Mouse (Mus musculus) activated CD4-positive, CD25-positive, alpha-beta regulatory T cell, adult 4 months (primary cell): Measurements from ENCODE around the gene Grm4. TPM values are rescaled to one million over a fixed set of nuclear protein-coding genes. Genes with fewer than 3 reads are reported as not detected.

Source experiments
- ATAC-seq: one replicate; pipeline ENCODE4 v1.8.0; 2017
- polyA plus RNA-seq, 2 experiments: library from polyadenylated mRNA; unstranded; fragments of 100-300 nt; shearing (Covaris generic); gene quantifications; one replicate each; pipeline ENCODE4 v1.2.1; 2017

The Grm4 gene
- polyA plus RNA-seq, 2 experiments from 2014 or later, result 0.18 TPM; not detected in 1

DNA sequence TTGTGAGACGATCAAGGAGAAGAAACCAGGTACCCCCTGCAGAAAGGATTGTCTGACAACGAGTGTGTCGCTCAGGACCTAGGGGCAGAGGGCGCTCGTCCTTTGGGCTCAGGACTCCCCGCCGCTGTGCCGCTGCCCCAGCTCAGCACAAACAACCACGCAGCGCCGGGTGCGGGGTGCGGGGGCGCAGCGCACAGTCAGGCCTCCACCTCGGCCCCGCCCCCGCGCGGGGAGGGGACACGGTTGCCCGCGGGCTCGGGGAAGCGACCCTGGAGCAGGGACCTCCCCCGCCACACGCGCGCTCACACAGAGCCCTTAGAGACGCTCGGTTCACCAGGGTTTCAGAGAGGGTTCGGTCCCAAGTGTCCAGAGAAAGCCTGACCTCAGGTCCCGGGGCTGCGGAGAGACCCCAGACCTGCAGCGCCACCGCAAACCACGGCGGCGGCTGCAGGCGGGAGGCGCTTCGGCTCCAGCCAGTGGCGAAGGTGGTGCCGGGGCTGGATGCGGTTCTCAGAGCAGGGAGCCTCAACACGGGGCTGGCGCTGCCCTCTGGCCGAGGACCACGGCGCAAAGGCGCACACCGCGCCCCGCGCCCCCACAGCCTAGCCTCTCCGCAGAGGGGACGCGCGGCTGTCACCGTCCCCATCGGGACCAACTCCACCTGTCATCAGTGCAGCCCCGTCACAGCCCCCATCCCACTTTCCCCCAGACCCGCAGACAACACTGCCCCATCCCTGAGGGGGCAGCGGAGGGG, 9.2 kb downstream of the Grm4 start:
- no peak for ATAC-seq

DNA sequence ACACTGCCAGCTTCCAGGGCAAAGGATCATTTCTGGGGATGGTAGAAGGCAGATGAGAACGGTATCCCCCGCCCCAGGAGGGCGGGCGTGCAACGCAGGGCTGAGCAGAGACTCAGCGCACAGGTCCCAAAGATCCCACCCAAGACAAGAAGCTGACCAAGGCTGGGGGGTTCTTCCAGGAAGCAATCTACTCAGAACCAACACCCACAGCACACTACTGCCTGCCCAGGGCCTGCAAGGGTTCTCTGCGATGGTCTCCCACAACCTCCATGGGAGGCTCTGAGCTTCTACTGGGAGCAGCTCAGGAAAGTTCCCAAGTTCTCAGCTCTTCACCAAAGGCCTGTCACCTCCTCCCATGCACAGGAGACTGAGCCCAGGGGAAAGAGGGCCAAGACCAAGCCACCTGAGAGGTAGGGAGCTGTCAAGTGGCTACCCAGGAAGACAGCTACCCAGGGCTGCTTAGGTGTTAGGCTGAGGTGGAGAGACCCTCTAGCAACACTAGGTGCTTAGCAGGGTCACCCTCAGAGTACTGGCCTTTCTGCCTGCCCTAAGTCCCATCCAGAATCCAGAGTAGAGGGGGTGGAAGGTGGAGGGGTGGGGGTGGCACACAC, 10.0 kb downstream of the Grm4 start:
- no peak for ATAC-seq

GRCm38 (mm10) chr17:27510258-27511124, 10.7 kb downstream of the Grm4 start:
- no peak for ATAC-seq

DNA sequence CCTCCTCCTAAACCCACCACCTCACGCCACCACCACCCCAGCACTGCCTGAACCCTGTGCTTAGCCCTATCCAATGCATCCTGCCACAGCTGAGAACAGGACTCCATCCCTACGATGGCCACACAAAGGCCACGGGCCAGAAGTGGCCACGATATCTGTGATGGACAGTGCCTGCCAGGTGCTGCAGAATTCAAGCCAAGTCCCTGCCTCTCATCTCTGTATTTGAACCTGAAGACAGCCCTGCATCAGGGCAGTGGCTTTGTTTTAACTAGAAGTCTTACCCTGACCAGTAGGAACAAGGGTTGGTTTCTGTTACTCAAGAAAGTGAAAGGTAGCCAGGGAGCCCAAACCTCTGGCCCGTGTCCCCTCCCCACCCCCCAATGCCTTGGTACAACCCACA, 12.1 kb downstream of the Grm4 start:
- ATAC-seq, result no peak

DNA sequence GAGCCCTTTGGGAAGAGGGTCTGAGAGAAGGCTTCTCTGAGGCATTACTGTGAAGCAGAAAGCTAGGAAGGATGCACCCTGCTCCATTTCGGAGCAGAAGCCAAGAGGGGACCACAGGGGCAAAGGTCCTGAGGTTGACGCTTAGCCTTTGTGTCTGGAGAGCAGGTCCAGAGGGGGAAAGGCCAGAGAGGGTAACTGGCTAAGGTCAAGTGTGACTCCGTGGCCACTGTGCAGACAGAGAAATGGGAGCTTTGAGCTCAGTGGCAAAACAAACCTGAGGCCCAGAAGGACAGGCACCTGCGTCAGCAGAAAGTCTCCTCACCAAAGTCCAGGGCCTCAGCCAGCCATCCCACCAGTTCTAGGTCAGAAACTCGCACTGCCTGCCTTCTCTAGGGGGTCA, 12.7 kb downstream of the Grm4 start:
- no peak for ATAC-seq

DNA sequence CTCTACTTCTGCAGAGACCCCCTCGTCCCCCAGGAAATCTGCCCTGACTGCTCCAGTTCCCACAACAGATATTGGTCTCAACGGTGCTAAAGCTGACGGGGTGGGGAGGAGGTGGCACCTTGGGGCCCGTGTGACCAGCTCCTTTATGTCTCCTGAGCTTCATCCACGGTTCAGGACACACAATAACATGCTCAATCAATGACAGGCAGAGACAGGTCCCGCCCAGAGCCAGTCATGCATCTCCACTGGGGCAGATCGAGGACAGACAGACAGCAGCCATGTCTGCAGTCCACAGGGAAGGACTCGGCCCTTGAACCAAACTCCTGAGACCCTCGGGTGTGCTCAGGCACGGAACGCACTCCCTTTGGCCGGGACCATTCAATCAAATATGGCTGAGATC, 13.2 kb downstream of the Grm4 start:
- no peak for ATAC-seq

DNA sequence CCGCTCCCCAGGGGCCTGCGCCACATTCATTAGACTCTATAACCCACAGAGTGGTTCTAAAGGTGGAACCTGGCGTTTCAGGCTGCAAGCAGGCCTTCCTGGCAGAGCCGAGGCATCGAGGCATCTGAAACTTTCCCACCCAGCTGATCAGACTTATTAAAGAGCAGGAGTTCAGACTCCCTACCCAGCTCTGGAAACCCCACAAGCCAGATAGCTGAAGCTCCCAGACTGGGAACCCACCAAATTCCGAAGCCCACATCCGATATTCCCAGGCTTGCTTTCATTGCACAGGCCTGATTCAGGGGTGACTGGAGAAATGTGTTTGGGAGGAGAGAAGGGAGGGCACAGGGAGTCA, 13.6 kb downstream of the Grm4 start:
- no peak for ATAC-seq

GRCm38 (mm10) chr17:27506871-27507590, 14.2 kb downstream of the Grm4 start:
- ATAC-seq, result no peak

GRCm38 (mm10) chr17:27506362-27506761, 14.8 kb downstream of the Grm4 start:
- no peak for ATAC-seq

DNA sequence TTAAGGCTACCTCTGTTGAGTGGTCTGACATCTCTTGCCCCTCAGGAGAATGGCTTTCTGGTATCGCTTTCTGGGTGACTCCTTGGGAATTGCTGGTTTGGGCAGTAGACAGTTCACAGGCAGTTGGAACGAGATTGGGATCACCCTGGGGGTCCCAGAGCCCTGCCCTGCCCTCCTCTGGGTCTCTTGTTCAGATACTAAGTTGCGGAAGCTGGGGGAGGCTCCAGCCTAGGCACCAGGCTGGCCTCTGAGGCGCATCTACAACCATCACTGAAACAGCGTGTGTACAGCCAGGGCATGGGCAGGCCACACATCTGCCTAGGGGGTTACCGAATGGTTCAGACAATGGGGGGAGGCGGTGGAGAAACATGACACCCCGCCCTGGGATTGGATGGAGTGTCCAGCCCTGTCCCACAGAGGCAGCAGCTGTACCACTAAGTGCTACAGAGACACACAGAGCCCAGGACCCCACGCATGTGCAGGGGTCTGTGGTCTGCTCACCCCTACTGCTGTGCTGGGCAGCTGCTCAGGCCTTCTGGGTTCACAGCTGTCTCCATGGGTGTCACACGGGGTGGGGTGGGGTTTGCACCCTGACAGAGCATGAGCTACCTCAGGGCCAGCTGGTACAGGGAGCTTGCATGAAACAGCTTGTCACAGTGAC, 15.9 kb downstream of the Grm4 start:
- no peak for ATAC-seq

DNA sequence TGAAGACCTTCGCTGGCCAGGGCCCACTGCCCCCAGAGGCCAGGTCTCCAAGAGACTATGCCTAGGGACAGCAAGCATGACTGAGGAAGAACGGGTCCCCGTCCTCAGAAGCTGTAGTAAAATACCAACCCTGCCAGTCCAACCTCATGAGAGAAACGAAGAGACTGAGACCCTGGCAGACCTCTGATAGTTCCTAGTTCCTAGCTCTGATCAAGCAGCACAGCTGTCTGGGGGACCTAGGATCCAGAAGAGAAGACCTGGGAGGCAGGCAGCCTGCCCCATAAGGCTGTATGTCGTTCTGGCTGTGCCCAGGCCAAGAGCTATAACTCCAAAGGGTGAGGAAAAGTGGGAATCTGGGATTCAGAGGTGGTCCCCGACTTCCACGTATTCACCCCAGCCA, 17.3 kb downstream of the Grm4 start:
- no peak for ATAC-seq

- ATAC-seq, result no peak
These were observed 18.3 kb downstream of the Grm4 start for GRCm38 (mm10) chr17:27502736-27503445.

GRCm38 (mm10) chr17:27502288-27502687, 18.9 kb downstream of the Grm4 start:
- no peak for ATAC-seq

GRCm38 (mm10) chr17:27501331-27502251, 19.6 kb downstream of the Grm4 start:
- no peak for ATAC-seq

- ATAC-seq, result no peak
These were observed 20.4 kb downstream of the Grm4 start for GRCm38 (mm10) chr17:27500811-27501210.

GRCm38 (mm10) chr17:27499080-27499479, 22.1 kb downstream of the Grm4 start:
- no peak for ATAC-seq

GRCm38 (mm10) chr17:27497798-27498197, 23.4 kb downstream of the Grm4 start:
- no peak for ATAC-seq

DNA sequence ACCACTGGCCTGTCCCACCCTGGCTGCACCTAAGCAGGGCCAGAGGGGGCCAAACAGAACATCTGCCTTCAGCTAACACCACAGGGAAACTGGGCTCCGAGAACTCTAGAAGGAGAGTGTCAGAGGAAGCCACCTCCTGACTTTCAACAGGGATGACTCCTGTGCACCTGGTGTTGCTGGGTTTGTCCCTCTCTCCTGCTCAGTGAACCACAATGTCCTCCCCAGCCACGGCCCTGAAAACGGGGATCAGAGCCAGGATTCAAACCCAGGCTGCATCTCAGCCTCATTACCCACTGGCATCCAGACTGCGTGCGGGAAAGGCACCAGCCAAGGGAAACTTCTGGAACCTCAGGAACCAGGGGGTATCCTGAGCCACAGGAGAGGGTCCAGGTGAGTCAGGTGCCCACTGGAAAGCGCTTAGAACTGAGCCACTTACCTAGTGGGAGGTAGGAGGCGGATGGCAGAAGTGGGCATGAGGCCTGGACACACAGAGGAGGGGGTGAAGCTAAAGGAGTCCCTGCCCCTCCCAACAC, 26.1 kb downstream of the Grm4 start:
- no peak for ATAC-seq

DNA sequence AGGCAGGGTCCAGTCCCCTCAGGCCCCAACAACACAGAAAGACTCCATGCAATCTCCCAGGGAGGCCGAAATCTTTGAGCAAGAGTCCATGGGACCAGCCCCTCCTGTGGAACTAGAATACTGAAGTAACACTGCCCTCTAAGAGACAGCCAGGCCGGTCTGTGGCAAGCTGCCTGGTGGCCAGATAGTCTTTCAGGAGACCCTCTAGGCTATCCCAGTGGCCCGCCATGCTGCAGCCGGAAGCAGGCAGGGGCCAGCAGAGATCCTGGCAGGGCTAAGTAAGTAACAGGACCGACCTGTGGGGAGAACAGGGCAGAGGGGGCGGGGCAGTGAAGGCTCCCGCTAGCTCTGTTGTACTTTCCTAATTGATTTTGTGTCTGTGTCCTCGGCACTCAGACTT, 27.2 kb downstream of the Grm4 start:
- no peak for ATAC-seq

DNA sequence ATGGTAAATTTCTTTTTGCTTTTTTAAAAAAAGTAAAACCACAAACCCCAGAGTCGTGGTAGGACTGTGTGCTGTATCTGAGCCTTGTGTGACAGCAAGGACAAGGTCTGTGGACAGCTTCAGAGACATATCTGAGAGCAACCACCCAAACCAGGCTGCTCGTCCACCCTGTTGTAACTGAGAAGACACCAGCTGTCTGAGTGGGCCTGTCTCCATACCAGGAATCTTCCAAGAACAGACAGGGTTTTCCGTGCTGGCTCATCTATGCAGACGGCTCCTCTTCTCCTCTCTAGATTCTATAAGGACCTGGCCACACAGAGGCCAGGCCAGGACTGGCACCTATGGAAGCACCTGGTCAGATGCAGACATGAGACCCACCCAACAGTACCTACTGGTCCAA, 27.8 kb downstream of the Grm4 start:
- ATAC-seq, result no peak
